Mouse (Mus musculus) E14TG2a.4 (cell line): ENCODE results near the gene Gpsm2.

Source experiments
- H3K27me3 ChIP-seq: 2 replicates; pipeline ENCODE4 v1.6.1; 2014; ENCODE audit warnings: low read length, control low read depth; ENCODE audit not compliant: insufficient read depth
- H3K36me3 ChIP-seq: 2 replicates; pipeline ENCODE4 v1.6.1; 2014; ENCODE audit warnings: low read length, control low read depth; ENCODE audit not compliant: insufficient read depth
- H3K4me1 ChIP-seq: replicated peaks from 2 replicates; pipeline ENCODE4 v1.6.1; 2014; ENCODE audit warnings: low read depth, low read length, control low read depth
- H3K4me3 ChIP-seq: replicated peaks from 2 replicates; pipeline ENCODE4 v1.5.1; 2014; ENCODE audit warnings: mild to moderate bottlenecking, low read length
- H3K9me3 ChIP-seq: 2 replicates; pipeline ENCODE4 v1.6.1; 2014; ENCODE audit warnings: low read length, control low read depth
- CTCF ChIP-seq: conservative IDR thresholded peaks from 2 replicates; pipeline ENCODE4 v1.5.1; 2014; ENCODE audit warnings: low read length
- NANOG ChIP-seq: IDR thresholded peaks from 2 replicates; pipeline ENCODE4 v1.6.1; 2014; ENCODE audit warnings: borderline replicate concordance, low read length, mixed read lengths
- POU5F1 ChIP-seq: IDR thresholded peaks from 2 replicates; pipeline ENCODE4 v1.6.1; 2014; ENCODE audit warnings: low read length, borderline replicate concordance

Gpsm2 gene

DNA sequence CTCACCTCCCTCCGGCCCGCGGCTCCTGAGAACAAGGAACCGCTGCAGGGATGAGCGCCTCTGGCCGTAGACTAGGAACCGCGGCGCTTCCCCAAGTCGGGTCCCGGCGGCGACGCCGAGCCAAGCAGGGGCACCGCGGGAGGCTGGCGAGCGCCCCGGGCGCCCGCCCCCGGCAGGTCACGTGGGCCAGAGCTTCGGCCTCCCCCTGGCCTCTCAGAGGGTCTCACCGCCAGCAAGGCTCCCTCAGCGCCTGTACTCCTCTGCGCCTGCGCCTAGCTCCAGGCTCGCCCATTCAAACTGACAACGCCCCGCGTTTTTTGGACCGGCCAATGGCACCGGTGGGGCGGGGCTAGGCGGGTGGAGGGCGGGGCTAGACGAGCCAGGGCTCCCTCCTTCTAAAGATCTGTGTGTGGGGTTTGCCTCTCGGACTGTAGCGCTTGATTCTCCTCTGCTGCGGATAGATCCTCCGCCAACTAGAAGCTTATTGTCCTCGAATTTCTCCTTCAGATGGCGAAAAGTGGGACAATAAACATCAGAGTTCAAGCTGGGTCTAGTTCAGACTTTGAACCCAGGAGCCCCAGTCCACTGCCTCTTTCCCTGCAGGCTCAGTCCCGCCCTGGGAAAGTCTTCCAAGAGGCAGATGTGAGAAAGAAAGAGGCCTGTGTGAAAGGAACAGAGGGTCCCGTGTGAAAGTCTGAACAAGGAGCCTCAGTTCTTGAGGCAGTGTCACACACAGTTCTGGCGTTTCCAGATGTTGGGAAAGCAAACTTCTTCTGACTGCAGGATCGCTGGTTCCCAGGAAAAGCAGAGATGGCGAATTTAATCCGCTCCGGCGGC lies at the start of gene Gpsm2:
Gpsm2 (minus strand) TSS at position 274 of the 837 bp plus-strand sequence.
- Histone ChIP-seq H3K36me3 (no peaks in the 10 kb centered on the region), H3K4me3 (peak within 1 kb of the TSS; percentile 83), H3K9me3 (no peaks in the 10 kb centered on the region), H3K4me1 (peaks cover 22% of the 10 kb centered on the region), H3K27me3 (peaks cover 11% of the 10 kb centered on the region)
- TF ChIP-seq POU5F1 = no peak
- no peak for TF ChIP-seq NANOG
- TF ChIP-seq CTCF = no peak

DNA sequence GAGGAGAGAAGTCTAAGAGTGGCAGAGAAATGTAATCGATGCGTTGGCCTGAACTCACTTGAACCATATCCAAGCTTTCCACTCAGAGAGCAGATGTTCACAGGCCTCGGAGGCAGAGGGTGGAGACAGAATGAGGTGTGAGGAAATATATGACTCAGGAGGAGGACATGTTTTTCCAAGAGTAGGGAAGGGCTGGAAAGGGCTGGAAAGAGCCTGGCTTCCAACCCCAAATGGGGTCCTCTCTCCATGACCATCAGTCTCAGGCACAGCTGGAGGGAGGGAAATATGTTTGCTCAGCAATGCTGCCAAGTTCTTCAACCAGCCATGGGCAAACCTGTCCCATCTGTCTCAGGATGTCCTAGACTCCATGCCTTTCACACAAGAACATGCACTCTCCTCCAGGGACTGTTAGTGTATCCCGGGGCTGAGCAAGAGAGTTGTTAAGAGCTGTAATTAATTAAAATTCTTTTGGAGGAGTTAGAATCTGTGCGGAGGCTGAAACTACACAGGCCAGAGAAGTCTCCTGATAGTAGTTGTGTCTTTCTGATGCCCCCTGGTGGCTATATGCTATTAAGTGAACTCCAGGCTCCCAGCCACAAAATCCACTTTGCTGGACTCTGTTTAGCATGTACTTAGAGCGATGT lies 48.7 kb upstream of the Gpsm2 start:
- Histone ChIP-seq H3K36me3 (no peaks in the 10 kb centered on the region), H3K4me1 (peaks cover 9% of the 10 kb centered on the region), H3K9me3 (no peaks in the 10 kb centered on the region), H3K4me3 (no peak overlapping the region), H3K27me3 (peaks cover 6% of the 10 kb centered on the region; the same call in 1 of the 2 replicates)
- TF ChIP-seq NANOG = no peak
- TF ChIP-seq CTCF = peak; percentile 62
- TF ChIP-seq POU5F1 = no peak

DNA sequence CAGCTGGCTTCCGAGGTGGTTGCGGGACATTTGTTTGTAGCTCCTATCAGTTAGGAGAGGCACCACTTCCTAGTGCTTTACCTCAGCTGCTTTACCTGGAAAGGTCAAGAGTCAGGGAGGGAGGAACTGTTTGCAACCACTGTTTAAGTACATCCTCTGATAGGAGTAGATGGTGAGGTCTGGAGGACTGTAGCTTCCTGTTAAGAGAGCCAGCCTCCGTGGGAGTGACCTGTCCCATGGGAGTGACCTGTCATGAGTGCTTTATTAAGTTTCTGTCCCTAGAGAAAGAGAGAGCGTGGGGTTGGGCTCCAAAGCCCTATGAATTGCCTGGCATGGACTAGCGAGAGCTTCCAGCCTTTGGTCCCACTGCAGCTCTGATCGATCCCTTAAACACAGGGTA lies 47.4 kb upstream of the Gpsm2 start:
- Histone ChIP-seq H3K9me3 (no peaks in the 10 kb centered on the region), H3K27me3 (no peaks in the 10 kb centered on the region), H3K36me3 (no peaks in the 10 kb centered on the region), H3K4me1 (peaks cover 13% of the 10 kb centered on the region), H3K4me3 (no peak overlapping the region)
- no peak for TF ChIP-seq NANOG
- no peak for TF ChIP-seq POU5F1
- no peak for TF ChIP-seq CTCF

DNA sequence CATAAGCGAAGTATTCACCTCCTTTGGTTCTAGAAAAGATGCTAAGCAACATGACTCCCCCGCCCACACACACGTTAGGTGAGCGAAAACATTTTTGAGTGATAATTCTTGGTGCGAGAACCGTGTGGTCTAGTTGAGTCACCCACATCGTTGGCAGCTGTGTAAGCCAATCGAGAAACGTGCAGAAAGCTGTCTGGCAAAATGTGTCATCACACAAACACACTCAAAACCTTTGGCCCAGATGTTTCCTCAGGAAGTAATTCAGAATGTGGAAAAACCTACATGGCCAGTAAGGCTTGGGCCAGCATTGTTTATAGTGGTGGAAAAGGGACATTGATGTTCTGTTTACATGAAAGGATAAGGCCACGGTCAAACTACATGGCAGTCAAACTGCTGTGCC lies 45.3 kb upstream of the Gpsm2 start:
- H3K36me3 ChIP-seq = no peaks in the 10 kb centered on the region
- no peaks in the 10 kb centered on the region for H3K27me3 ChIP-seq
- TF ChIP-seq NANOG (no peak), POU5F1 (no peak), CTCF (no peak)
- no peak overlapping the region for H3K4me3 ChIP-seq
- H3K9me3 ChIP-seq = no peaks in the 10 kb centered on the region
- peaks cover 25% of the 10 kb centered on the region for H3K4me1 ChIP-seq

DNA sequence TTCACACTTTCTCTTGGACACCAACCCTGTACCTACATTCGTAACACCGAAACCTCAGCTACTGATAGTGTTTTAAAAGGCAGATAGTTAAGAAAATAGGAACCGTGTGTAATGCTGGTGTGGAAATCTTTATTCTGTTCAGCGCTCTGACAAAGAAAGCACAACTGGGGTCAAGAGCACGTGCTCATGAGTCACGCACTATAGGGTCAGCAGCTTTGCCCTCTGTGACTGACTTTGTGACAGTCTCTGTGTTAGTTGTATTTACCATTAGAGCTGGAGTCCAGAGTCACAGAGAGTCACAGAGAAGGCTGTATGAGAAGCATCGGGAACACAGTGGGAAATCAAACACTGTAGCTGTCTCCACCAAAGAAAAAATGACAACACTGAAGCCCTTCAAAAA lies 44.8 kb upstream of the Gpsm2 start:
- TF ChIP-seq NANOG = no peak
- no peak for TF ChIP-seq CTCF
- TF ChIP-seq POU5F1 = no peak
- H3K27me3 ChIP-seq = no peaks in the 10 kb centered on the region
- H3K4me3 ChIP-seq = no peak overlapping the region
- no peaks in the 10 kb centered on the region for H3K9me3 ChIP-seq
- H3K4me1 ChIP-seq = peaks cover 20% of the 10 kb centered on the region
- H3K36me3 ChIP-seq = no peaks in the 10 kb centered on the region

DNA sequence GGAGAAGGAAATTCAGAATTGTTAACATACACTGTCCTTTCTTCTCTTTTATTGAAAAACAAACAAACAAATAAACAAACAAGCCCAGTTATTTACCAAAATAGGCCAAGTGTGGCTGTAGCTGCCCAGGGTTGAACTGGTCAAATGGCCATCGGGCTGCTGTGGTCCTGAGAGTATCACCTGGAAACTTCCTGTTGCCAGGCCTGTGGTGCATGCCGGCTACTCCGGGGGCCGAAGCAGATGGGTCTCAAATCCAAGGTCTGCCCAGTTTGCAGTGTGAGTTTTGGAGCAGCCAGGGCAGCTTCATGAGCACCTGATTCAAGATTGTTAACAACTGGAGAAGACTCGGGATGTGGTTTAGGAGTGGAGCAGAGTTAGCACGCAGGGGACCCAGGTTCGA lies 43.4 kb upstream of the Gpsm2 start:
- Histone ChIP-seq H3K4me3 (no peak overlapping the region), H3K27me3 (no peaks in the 10 kb centered on the region), H3K9me3 (no peaks in the 10 kb centered on the region), H3K4me1 (peaks cover 18% of the 10 kb centered on the region), H3K36me3 (no peaks in the 10 kb centered on the region)
- TF ChIP-seq CTCF = no peak
- no peak for TF ChIP-seq POU5F1

DNA sequence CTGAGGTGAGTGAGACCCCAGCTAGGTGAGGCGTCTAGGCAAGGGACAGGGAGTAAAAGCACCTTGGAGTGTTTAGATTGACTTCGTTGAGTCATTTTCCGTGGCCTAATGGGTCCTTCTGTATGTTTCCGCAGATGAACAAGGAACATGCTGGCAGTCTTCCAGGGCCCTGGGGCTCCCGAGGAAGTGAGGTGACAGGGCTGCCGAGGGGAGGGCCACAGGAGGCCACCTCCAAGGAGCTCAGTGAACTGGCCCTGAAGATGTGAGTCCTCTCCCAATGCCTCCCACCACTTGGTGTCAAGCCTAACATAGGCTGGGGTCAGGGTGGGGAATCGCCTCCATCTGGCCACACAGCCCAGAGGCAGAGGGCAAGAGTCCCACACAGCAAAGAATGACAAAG lies 42.9 kb upstream of the Gpsm2 start:
- TF ChIP-seq CTCF (no peak), NANOG (no peak), POU5F1 (no peak)
- Histone ChIP-seq H3K4me3 (no peak overlapping the region), H3K4me1 (peaks cover 18% of the 10 kb centered on the region), H3K9me3 (no peaks in the 10 kb centered on the region), H3K27me3 (no peaks in the 10 kb centered on the region), H3K36me3 (no peaks in the 10 kb centered on the region)

DNA sequence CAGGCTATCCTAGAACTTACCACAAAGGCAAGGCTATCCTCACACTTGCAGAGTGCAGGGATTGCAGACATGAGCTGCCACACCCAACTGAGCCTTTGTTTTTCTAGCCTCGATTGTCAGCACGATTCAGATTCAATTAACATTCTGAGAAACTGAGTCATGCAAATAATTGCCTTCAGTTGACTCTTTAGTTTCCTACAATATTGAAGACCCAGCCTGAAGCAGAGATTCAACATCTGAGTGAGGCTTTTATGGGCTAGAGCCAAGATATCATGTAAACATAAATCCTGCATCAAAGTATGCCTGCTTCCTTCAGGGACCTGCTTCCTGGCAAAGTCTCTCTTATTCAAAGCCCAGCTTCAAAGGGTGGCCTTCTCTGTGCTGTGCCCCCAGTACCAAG lies 41.6 kb upstream of the Gpsm2 start:
- Histone ChIP-seq H3K9me3 (no peaks in the 10 kb centered on the region), H3K36me3 (no peaks in the 10 kb centered on the region), H3K4me1 (peaks cover 18% of the 10 kb centered on the region), H3K4me3 (no peak overlapping the region), H3K27me3 (no peaks in the 10 kb centered on the region)
- TF ChIP-seq POU5F1 (no peak), CTCF (no peak), NANOG (no peak)

DNA sequence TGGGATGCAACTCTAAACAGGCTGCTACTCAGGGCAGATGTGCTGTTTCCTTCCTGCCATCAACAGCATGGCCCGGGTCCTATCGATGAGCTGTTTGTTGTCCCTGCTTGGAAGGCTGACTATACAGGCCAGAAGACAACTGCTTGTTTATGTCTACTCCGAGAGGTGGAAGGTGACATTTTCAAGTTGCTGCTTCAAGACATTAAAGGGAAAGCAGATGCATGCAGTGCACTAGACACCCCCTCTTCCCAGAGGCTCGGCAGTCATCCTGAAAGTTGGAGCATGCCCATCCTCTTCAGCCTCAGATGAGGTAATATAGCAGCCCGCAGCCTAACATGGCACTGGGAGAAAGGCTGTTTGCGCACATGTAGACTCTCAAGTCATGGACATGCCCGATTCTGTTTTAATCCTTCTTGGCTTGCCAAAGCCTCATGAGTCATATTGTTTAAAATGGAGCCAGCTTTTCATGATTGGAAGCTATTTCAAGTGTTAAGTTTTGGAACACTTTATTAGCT lies 40.5 kb upstream of the Gpsm2 start:
- no peaks in the 10 kb centered on the region for H3K9me3 ChIP-seq
- TF ChIP-seq NANOG (no peak), POU5F1 (no peak), CTCF (no peak)
- no peaks in the 10 kb centered on the region for H3K36me3 ChIP-seq
- H3K4me3 ChIP-seq = no peak overlapping the region
- H3K4me1 ChIP-seq = peaks cover 18% of the 10 kb centered on the region
- peaks cover 6% of the 10 kb centered on the region for H3K27me3 ChIP-seq
